Mouse (Mus musculus) testis, adult 2 months (tissue): ENCODE data around the gene Ankfy1.

ENCODE experiments used
- CTCF ChIP-seq: fragments of 200-500 bp; IDR thresholded peaks from 2 replicates; pipeline ENCODE4 v1.5.1; 2012; ENCODE audit warnings: low read depth, mild to moderate bottlenecking, inconsistent platforms, low read length, moderate library complexity; ENCODE audit not compliant: control insufficient read depth, insufficient read depth, insufficient replicate concordance
- POLR2A ChIP-seq: fragments of 200-500 bp; IDR thresholded peaks from 2 replicates; pipeline ENCODE4 v1.6.1; 2012; ENCODE audit warnings: low read depth, mild to moderate bottlenecking, inconsistent platforms, low read length, moderate library complexity; ENCODE audit not compliant: control insufficient read depth

GRCm38 (mm10) chr11:72807992-72808391 lies 118.2 kb downstream of the Ankfy1 start:
- no peak for TF ChIP-seq POLR2A
- TF ChIP-seq CTCF, result no peak
